Mouse (Mus musculus) small intestine, adult 10 weeks (tissue): ENCODE results near the gene Skint7. TPM values are rescaled to one million over a fixed set of nuclear protein-coding genes. Genes with fewer than 3 reads are reported as not detected.

ENCODE experiments used
- polyA plus RNA-seq: library from polyadenylated mRNA; stranded (reverse); fragments of 350-450 nt; fragmentation: Illumina TruSeq; extraction: RNeasy Lipid Tissue Mini Kit (QIAGEN cat#74804); gene quantifications from one replicate; pipeline ENCODE4 v1.2.3, GENCODE M21; 2014; ENCODE audit warnings: low replicate concordance

Skint7 gene
- polyA plus RNA-seq: not detected

GRCm38 (mm10) chr4:111972623-111973022, at the start of gene Skint7:
Gene Skint7 (plus strand): TSS chr4:111972923.

DNA sequence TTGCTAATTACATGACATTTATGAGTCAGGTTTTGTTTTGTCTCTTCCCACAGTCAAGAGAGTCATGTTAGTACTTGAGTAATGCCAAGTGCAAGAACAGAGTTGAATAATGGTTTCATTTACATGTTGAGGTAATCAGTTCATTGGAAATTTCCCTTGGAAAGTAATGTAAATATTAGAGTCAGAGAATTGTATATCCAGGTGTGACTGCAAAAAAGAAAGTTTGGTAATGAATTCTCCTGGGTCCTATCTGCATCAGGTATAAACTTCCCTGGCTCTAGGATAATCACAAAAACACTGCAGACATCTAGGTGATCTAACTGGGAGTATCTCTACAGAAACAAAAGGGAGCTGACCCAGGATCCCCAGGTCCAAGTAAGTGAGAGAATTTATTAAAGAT, 33.2 kb downstream of the Skint7 start, which contains the start of gene Skint1:
Skint1 (plus strand) TSS at position 301 of the 400 bp plus-strand sequence.

Other genes starting within 250 kb of the Skint7 start
- gene Slc5a9, start 70.0 kb upstream of the Skint7 start, polyA plus RNA-seq: 32.0 TPM
- gene Skint8, start 53.5 kb upstream of the Skint7 start, polyA plus RNA-seq: not detected
- gene Skint1, start 33.3 kb downstream of the Skint7 start, polyA plus RNA-seq: not detected
- not detected for gene Skint4, start 99.1 kb downstream of the Skint7 start, polyA plus RNA-seq